Mouse (Mus musculus) R1 (cell line): ENCODE measurements around the gene Nsun2.
"Not testable (repeated sequence)": the region's sequence is repeated elsewhere in the genome, so short reads cannot be mapped to it uniquely, and the experiment has no call there.

Experiments
- DNase-seq: peaks from one replicate; pipeline ENCODE4 v3.0.0-alpha.2; 2018; ENCODE audit warnings: low read depth, low spot score

Nsun2 gene

DNA sequence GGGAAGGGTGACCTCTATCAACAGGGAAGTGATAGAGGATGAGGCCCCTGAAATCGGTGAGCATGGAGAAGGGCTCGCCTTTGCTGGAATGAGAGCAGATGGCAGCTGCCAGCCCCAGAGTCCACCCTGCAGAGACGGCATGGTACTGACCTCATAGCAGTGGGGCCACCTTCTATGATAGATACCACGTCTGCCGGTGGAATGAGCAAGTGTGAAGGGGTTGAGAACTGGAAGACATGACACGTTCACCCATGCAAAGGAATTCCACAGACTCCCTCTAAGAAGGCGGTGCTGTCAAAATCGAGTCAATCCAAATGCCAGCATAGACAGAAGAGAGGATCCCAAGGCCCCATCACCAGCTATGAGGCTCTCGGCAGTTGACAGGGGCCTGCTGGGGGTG is 20.7 kb downstream of the Nsun2 start:
- no peak for DNase-seq

DNA sequence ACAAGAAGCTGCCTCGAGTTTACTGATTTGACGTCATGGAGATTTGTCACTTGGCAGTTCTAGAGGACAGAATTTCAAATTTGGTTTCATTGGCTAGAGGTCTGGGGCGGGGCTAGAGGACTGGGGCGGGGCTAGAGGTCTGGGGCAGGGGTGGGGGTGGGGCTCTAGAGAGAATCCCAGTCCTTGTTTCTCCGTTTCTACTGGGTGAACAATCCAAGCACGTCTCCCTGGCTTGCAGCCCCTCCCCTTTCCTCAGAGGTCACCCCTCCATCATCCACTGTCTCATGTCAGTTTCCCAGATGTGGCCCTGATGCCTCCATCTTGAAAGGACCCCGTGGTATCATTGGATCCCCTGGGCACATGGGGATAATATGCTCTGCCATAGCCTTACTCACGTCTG is 21.5 kb downstream of the Nsun2 start:
- DNase-seq = peak; percentile 59

DNA sequence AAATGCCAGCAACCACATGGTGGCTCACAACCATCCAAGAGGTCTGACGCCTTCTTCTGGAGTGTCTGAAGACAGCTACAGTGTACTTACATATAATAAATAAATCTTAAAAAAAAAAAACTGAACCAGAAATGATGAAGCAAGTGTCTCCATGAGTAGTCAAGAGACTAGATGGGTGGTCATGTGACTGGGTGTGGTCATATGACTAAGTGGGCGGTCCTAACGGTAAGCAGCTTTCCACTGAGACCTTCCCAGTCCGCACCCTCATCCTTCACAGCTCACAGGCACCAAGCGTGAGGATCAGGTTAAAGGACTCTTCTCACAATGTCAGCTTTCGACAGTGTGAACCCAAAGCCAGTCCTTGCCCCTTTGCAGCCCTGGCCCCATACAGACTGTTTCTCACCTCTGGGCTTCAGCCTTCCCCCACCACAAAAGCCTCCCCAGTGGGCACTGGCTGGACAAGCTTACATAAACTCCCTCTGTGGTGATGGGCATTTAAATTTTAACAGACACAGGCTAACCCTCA is 22.5 kb downstream of the Nsun2 start:
- peak; percentile 45 for DNase-seq

DNA sequence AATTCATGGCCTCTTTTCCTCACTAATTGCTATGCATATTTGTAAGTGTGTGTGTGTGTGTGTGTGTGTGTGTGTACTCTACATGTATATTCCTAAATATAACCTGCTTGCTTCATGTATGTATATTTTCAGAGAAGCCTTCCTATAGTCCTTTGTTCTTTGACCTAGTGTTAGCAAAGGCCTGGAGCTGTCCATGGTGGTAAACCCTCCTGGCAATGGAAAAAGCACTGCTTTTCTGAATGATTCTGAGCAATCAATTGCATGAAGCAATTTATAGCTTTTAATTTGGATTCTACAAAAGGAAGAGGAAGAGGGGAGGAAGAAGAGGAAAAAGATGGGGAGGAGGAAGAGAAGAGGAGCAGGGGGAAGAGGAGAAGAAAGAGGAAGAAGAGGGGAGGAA is 23.2 kb downstream of the Nsun2 start:
- no peak for DNase-seq

GRCm38 (mm10) chr13:69558098-69558660 is 24.6 kb downstream of the Nsun2 start:
- no peak for DNase-seq

DNA sequence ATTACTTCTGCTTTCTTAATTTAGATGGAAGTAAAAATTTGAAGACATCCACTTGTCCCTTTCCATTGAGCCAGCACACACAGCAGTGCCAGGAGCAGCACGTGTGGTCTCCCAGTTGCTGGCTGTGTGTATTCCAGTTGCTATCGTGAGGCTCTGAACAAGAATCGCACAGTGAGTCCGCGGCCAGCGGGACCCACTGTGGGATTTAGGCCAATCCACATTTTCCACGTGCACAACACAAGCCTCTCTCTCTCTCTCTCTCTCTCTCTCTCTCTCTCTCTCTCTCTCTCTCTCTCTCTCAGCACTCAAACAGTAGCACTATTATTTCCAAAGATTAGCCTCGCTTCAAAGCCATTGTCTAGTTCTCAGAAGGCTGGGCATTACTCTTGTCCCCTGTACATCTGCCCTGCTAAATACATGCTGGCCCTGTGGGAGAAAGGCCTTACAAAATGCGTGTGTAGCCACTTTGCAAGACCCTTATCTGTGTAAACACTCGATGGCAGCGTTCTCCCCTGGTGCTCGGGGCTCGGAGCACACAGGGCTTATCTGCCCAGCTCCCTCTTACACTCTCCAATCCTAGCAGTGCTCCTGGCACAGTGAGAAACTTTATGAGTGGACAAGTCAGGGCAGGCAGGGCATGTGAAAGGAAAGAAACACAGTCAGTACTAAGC is 25.9 kb downstream of the Nsun2 start:
- DNase-seq = no peak

GRCm38 (mm10) chr13:69562004-69562403 is 28.5 kb downstream of the Nsun2 start:
- DNase-seq = no peak

DNA sequence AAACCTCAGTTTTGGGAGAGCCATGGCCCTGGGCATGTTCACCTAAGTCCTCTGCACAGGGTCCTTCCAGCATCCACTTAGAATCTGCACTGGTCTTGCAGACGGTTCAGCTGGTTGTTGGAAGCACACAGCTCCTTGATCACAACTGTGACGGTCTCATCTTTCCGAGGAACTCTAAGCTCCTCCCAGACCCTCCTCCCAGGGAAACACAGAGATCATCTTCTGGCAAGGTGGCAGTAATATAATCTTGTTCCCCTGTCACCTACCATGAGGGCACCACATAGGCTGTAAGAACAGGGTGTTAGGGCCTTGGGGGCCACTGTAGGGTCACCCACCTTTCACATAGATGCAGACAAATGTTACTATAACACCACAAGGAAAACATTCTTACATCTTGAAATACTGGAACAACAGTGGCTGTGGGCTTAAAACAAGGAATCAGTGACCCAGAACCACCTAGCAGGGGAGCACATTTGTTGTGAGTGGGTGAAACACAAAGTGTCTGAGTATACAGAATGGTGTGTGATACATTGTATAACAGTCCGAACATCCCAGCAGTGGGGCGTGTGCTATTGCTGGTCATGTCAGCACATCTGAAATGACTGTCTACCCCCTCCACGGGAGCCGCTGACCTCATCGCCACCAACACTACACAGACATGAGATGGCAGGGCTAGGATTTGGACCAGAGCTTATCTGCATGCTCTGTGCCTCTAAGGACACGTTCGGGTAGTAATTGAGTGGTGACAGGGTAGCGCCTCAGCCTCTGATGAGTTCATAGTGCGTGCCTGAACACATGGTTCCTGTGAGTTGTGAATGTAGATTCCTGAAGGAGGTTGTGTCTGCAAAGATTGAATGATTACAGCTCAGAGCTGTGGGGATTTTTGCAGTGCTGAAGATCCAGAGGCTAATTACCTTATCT is 29.4 kb downstream of the Nsun2 start:
- no peak for DNase-seq

DNA sequence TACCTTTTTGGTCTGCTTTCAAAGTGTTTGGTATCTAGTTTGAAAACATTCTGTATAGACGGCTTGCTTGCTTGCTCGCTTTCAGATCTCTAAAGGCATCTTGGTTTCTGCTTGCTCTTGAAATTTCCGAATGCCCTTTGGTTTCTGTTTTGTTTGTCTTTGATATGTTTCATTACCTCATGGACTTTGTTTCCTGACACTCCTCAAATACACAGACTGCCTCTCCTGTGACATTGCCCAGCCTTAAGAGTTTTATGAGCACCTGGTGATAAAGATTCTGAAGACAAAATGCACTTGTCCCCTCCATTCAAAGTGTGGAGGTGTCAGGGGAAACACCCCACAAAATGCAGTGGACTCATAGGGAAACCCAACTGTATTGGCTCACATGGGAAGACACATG is 30.4 kb downstream of the Nsun2 start:
- no peak for DNase-seq

DNA sequence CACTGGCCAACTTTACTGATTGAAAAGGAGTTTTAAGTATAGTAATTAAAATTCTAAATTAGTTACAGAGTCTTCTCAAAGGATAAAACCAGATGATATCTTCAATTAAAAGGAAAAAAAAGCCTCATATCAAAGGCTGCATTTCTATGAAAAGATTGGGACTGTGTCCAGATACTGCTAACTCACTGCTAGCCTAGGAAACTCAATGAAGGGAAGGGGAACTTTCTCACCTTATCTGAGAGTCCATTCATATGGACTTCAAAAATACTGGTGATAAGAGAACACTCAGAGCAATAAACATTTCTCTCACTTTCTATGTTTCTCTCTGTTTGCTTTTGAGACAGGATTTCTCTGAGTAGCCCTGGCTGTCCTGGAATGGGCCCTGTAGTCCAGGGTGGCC is 31.0 kb downstream of the Nsun2 start:
- no peak for DNase-seq

- DNase-seq = not testable (repeated sequence)
These were observed 31.9 kb downstream of the Nsun2 start for GRCm38 (mm10) chr13:69565401-69565800.

GRCm38 (mm10) chr13:69569201-69569600 is 35.7 kb downstream of the Nsun2 start:
- DNase-seq = no peak

DNA sequence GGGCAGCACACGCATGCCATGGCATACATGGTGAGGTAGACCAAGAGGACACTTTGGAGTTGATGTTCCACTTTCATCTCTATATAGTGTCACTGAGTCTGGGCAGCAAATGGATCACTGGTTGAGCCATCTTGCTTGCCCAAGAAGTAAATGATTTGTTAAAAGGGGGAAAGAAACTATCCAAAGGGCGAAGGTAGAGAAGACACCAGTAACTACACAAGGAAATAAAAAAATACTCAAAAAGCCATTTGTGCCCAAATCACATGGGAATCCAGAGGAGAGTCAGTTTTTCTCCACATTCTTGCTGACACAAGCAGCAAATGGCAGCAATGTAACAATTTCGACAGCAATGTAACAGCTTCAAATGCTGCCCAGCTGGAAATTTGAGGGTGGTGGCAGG is 39.0 kb downstream of the Nsun2 start:
- DNase-seq = no peak

DNA sequence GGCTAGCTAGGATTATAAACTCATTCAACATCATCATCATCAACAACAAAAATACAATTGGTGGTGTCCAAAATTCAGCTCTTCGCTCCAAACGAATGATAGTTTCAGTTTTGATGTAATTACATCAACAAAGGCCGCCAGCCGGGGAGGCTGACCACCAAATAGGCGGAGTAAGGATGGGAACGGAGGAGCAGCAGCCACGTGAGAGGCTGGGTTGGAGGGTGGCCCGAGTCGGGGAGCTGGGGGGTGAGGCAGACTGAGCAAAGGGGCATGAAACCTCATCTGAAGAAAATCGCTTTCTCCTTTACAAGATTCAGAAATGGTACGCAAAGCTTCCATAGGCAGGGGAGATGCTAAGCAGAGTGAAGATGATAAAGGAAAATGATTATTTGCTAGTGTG is 43.1 kb downstream of the Nsun2 start:
- DNase-seq = no peak

DNA sequence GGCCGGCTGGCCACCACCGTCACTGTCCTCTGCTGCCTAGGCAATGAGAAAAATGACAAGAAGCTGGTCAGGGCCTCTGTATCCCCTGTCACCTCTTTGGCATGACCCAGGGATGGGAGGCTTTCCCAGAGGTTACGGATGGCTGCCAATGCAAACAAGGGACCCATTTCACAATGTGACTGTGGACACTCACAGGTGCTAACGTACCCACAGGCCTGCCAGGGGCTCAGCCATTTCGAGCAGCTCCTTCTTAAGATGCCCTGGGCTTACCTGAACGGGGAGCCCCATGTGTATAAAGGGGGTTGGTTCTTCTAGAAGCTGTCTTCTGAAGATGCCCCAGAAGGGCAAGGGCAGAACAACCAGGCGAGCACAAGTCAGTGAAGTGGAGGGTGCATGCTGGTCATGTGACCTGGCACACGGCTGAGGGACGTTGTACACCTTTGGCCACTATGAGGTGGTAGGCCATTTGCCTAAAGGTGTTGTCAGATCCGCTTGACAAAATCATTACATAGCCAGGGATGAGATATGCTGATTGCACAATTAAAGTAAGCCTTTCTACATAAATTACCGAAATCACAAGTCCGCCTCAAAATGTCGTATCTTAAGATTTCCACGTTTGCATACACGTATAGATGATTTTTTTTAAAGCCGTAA is 43.8 kb downstream of the Nsun2 start:
- DNase-seq = no peak

- DNase-seq = no peak
These were observed 48.9 kb downstream of the Nsun2 start for GRCm38 (mm10) chr13:69582411-69582810.

DNA sequence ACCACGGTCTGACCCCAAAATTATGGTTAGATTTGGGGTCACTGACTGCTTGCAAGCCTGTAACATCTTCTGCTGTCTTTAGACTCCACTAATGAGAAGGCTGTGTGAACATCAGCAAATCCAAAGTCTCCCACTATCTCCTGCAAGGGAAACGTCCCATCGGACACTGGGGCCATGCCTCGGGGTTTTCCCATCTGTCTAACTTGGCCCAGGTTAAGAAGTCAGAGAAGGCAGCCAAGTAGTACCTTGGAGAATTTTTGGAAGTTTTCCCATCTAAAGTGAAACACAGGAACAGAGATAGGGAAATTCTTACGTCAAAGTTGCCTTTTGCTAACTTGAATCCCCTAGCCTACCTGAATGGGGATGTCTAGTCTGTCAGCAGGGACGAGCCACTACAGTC is 50.0 kb downstream of the Nsun2 start:
- no peak for DNase-seq

GRCm38 (mm10) chr13:69585828-69586227 is 52.3 kb downstream of the Nsun2 start:
- peak; percentile 86 for DNase-seq

DNA sequence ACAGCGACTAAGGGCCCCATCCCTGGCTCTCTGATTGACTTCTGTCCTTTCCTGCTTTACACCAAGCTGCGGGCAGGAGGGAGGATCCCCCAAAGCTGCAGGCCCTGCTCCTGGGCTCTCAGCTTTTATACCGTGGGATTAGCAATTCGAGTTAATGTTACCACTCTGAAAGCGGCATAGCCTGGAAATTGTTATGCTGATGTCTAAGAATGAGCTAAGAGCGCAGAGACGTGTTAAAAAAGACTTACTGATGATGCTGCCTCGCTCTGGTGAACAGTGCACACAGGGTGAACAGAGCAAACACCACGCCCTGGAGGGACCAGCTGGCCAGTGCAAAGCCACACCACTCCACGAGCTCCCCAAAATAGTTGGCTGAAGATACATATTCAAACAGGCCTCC is 52.8 kb downstream of the Nsun2 start:
- peak; percentile 89 for DNase-seq

- no peak for DNase-seq
These were observed 54.3 kb downstream of the Nsun2 start for GRCm38 (mm10) chr13:69587849-69588248.

DNA sequence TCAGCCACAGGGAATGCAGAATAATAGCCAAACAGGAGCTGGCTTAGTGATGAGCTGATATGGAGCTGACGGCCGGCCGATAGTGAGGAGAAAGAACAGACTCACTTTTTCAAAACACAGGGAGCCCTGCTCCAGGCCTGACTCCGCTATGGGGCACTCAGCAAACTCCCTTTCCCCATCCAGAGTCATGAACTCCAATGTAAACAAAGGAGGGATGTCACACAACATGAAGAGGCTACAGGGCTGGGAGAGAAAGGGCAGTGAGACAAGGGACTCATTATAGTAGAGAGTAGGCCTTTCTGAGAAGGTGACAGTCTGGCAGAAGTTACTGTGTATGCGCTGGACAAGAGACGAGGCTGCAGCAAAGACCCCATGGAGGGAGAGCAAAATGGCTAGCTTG is 54.7 kb downstream of the Nsun2 start:
- DNase-seq = no peak

- no peak for DNase-seq
These were observed 57.8 kb downstream of the Nsun2 start for GRCm38 (mm10) chr13:69591338-69591737.
